Mouse (Mus musculus): ENCODE results near the gene Bsg. TPM values are rescaled to one million over a fixed set of nuclear protein-coding genes. Genes with fewer than 3 reads are reported as not detected.

Gene Bsg
- polyA plus RNA-seq, 1 experiment from 2014 or later: 1,052 TPM

GRCm38 (mm10) chr10:79703541-79703940 lies 750 bp upstream of the Bsg start:
- in situ Hi-C loops (cut with MboI; ENCODE audit: low pct_unique_long_range_greater_than_20kb): no loop called here
- DNase-seq (ENCODE audit: low read depth, low spot score): no peak
- POLR2A ChIA-PET: interaction anchor here (0.6 to 2.1 kb wide), 5 partner anchors 11 to 63 kb away, joined by 3 to 9 read pairs (median 4); partner anchors contain the start of gene Cdc34
- no peak for ATAC-seq
- no peaks in the 10 kb centered on the region for H3K27me3 ChIP-seq
- no peak for TF ChIP-seq CTCF (IDR thresholded peaks at IDR 0.05)
- CTCF ChIA-PET: interaction anchor here (0.8 to 3.8 kb wide), 2 partner anchors 10 to 20 kb away, joined by 3 to 15 read pairs; no protein-coding TSS in a partner anchor

GRCm38 (mm10) chr10:79704970-79705360 lies 674 bp downstream of the Bsg start:
- no peaks in the 10 kb centered on the region for H3K27me3 ChIP-seq
- ATAC-seq: no peak
- ChIA-PET POLR2A (interaction anchor here (1.3 to 2.1 kb wide), 3 partner anchors 10 to 23 kb away, joined by 3 to 9 read pairs (median 4); partner anchors contain the start of gene Cdc34), CTCF (interaction anchor here (1.0 to 3.8 kb wide), 3 partner anchors 11 to 75 kb away, joined by 3 to 15 read pairs (median 4); no protein-coding TSS in a partner anchor)
- no peak for DNase-seq (ENCODE audit: low read depth, low spot score)
- in situ Hi-C loops (cut with MboI; ENCODE audit: low pct_unique_long_range_greater_than_20kb): no loop called here
- TF ChIP-seq CTCF (IDR thresholded peaks at IDR 0.05): no peak

- CTCF ChIA-PET: interaction anchor here (1.0 to 3.8 kb wide), 3 partner anchors 10 to 74 kb away, joined by 3 to 15 read pairs (median 4); no protein-coding TSS in a partner anchor
- TF ChIP-seq CTCF (IDR thresholded peaks at IDR 0.05): no peak
- in situ Hi-C loops (cut with MboI; ENCODE audit: low pct_unique_long_range_greater_than_20kb): no loop called here
- no peak for DNase-seq (ENCODE audit: low read depth, low spot score)
- POLR2A ChIA-PET: interaction anchor here (1.5 kb wide), 1 partner anchor 9 kb away, joined by 4 read pairs; no protein-coding TSS in a partner anchor
- ATAC-seq: no peak
- H3K27me3 ChIP-seq: no peaks in the 10 kb centered on the region
Measured at GRCm38 (mm10) chr10:79705951-79706350, 1.7 kb downstream of the Bsg start.

GRCm38 (mm10) chr10:79706406-79707094 lies 2.3 kb downstream of the Bsg start:
- in situ Hi-C loops (cut with MboI; ENCODE audit: low pct_unique_long_range_greater_than_20kb): no loop called here
- DNase-seq (ENCODE audit: low read depth, low spot score): no peak
- ChIA-PET CTCF (interaction anchor here (1.2 to 3.8 kb wide), 2 partner anchors 11 to 13 kb away, joined by 3 to 15 read pairs; no protein-coding TSS in a partner anchor), POLR2A (interaction anchor here (1.5 kb wide), 1 partner anchor 8 kb away, joined by 4 read pairs; no protein-coding TSS in a partner anchor)
- no peak for TF ChIP-seq CTCF (IDR thresholded peaks at IDR 0.05)
- ATAC-seq: no peak
- no peaks in the 10 kb centered on the region for H3K27me3 ChIP-seq

- H3K27me3 ChIP-seq: no peaks in the 10 kb centered on the region
Measured at GRCm38 (mm10) chr10:79707162-79707561, 2.9 kb downstream of the Bsg start.

GRCm38 (mm10) chr10:79707759-79708158 lies 3.5 kb downstream of the Bsg start:
- ATAC-seq (peak; percentile 33), DNase-seq (ENCODE audit: low read depth, low spot score) (no peak)
- H3K27me3 ChIP-seq: no peaks in the 10 kb centered on the region
- CTCF ChIA-PET: no interaction called here
- in situ Hi-C loops (cut with MboI; ENCODE audit: low pct_unique_long_range_greater_than_20kb): no loop called here
- POLR2A ChIA-PET: no interaction called here
- TF ChIP-seq CTCF (IDR thresholded peaks at IDR 0.05): no peak

More at GRCm38 (mm10) chr10:79707162-79707561, 2.9 kb downstream of the Bsg start:
- ATAC-seq (no peak), DNase-seq (ENCODE audit: low read depth, low spot score) (no peak)
- POLR2A ChIA-PET: interaction anchor here (1.5 kb wide), 1 partner anchor 8 kb away, joined by 4 read pairs; no protein-coding TSS in a partner anchor
- in situ Hi-C loops (cut with MboI; ENCODE audit: low pct_unique_long_range_greater_than_20kb): no loop called here
- no peak for TF ChIP-seq CTCF (IDR thresholded peaks at IDR 0.05)
- CTCF ChIA-PET: no interaction called here

GRCm38 (mm10) chr10:79708668-79709067 lies 4.4 kb downstream of the Bsg start:
- in situ Hi-C loops (cut with MboI; ENCODE audit: low pct_unique_long_range_greater_than_20kb): no loop called here
- ChIA-PET CTCF (no interaction called here), POLR2A (no interaction called here)
- DNase-seq (ENCODE audit: low read depth, low spot score) (no peak), ATAC-seq (no peak)
- no peak for TF ChIP-seq CTCF (IDR thresholded peaks at IDR 0.05)
- H3K27me3 ChIP-seq: no peaks in the 10 kb centered on the region

GRCm38 (mm10) chr10:79709307-79709706 lies 5.0 kb downstream of the Bsg start:
- ATAC-seq: no peak
- no peaks in the 10 kb centered on the region for H3K27me3 ChIP-seq
- DNase-seq (ENCODE audit: low read depth, low spot score): no peak
- CTCF ChIA-PET: interaction anchor here (1.2 kb wide), 1 partner anchor 9 kb away, joined by 3 read pairs; no protein-coding TSS in a partner anchor
- in situ Hi-C loops (cut with MboI; ENCODE audit: low pct_unique_long_range_greater_than_20kb): no loop called here
- TF ChIP-seq CTCF (IDR thresholded peaks at IDR 0.05): no peak
- POLR2A ChIA-PET: no interaction called here

- no peaks in the 10 kb centered on the region for H3K27me3 ChIP-seq
- no peak for ATAC-seq
- in situ Hi-C loops (cut with MboI; ENCODE audit: low pct_unique_long_range_greater_than_20kb): no loop called here
Measured at GRCm38 (mm10) chr10:79712029-79712428, 7.7 kb downstream of the Bsg start.

GRCm38 (mm10) chr10:79712499-79713126 lies 8.3 kb downstream of the Bsg start:
- in situ Hi-C loops (cut with MboI; ENCODE audit: low pct_unique_long_range_greater_than_20kb): no loop called here
- ATAC-seq (no peak), DNase-seq (ENCODE audit: low read depth, low spot score) (no peak)
- H3K27me3 ChIP-seq: no peaks in the 10 kb centered on the region
- TF ChIP-seq CTCF (IDR thresholded peaks at IDR 0.05): no peak
- ChIA-PET POLR2A (no interaction called here), CTCF (interaction anchor here (0.7 to 1.0 kb wide), 2 partner anchors 11 to 21 kb away, joined by 3 read pairs; no protein-coding TSS in a partner anchor)

More at GRCm38 (mm10) chr10:79712029-79712428, 7.7 kb downstream of the Bsg start:
- TF ChIP-seq CTCF (IDR thresholded peaks at IDR 0.05): no peak
- ChIA-PET CTCF (interaction anchor here (0.7 to 1.0 kb wide), 2 partner anchors 12 to 21 kb away, joined by 3 read pairs; no protein-coding TSS in a partner anchor), POLR2A (no interaction called here)
- no peak for DNase-seq (ENCODE audit: low read depth, low spot score)
